Mouse (Mus musculus) kidney, embryonic 16.5 days (tissue): Measurements from ENCODE around the gene Nans. TPM values are rescaled to one million over a fixed set of nuclear protein-coding genes. Genes with fewer than 3 reads are reported as not detected.
A peak's percentile ranks its signal among the peaks of the same experiment; 100 is the strongest.

Experiments
- ATAC-seq: fragments of 200-750 bp; cut with Nextera tagmentation; 2 replicates; pipeline ENCODE4 v1.8.0; 2017; ENCODE audit warnings: moderate TSS enrichment; ENCODE audit not compliant: low FRiP score, low TSS enrichment
- H3K27ac ChIP-seq: fragments of 300-500 bp; sonication (generic); 2 replicates; pipeline ENCODE4 v1.5.1; 2014; ENCODE audit warnings: low read length
- H3K27me3 ChIP-seq: fragments of 300-500 bp; sonication (generic); 2 replicates; pipeline ENCODE4 v1.6.1; 2014; ENCODE audit warnings: low read length, control low read depth, mixed read lengths; ENCODE audit not compliant: insufficient read depth
- H3K36me3 ChIP-seq: fragments of 300-500 bp; sonication (generic); 2 replicates; pipeline ENCODE4 v1.6.1; 2014; ENCODE audit warnings: low read length, control low read depth, mixed read lengths; ENCODE audit not compliant: insufficient read depth
- H3K4me1 ChIP-seq: fragments of 300-500 bp; sonication (generic); 2 replicates; pipeline ENCODE4 v1.6.1; 2014; ENCODE audit warnings: low read length, control low read depth, mixed read lengths; ENCODE audit not compliant: insufficient read depth
- H3K4me2 ChIP-seq: fragments of 300-500 bp; sonication (generic); replicated peaks from 2 replicates; pipeline ENCODE4 v1.6.1; 2014; ENCODE audit warnings: low read depth, low read length
- H3K4me3 ChIP-seq: fragments of 300-500 bp; sonication (generic); 2 replicates; pipeline ENCODE4 v1.5.1; 2014; ENCODE audit warnings: mild to moderate bottlenecking, low read length
- H3K9ac ChIP-seq: fragments of 300-500 bp; sonication (generic); replicated peaks from 2 replicates; pipeline ENCODE4 v1.6.1; 2014; ENCODE audit warnings: low read length
- H3K9me3 ChIP-seq: fragments of 300-500 bp; sonication (generic); 2 replicates; pipeline ENCODE4 v1.6.1; 2016; ENCODE audit warnings: low read length, control low read depth
- WGBS: fragments of 180-500 bp; shearing (Covaris S2); extraction: QIAGEN DNeasy Blood & Tissue Kit; methylation state at CpG from one replicate; pipeline ENCODE4 v1.1.7; 2014; 5-methylcytosine and 5-hydroxymethylcytosine counted together
- polyA plus RNA-seq: library from polyadenylated mRNA; unstranded; fragments of >200 nt; fragmentation: Nextera tagmentation; extraction: Ambion mirVana; gene quantifications from 2 replicates; pipeline ENCODE4 v1.2.1, GENCODE M21; 2015

The Nans gene
- polyA plus RNA-seq, 1 experiment from 2014 or later, result 78.5 TPM

DNA sequence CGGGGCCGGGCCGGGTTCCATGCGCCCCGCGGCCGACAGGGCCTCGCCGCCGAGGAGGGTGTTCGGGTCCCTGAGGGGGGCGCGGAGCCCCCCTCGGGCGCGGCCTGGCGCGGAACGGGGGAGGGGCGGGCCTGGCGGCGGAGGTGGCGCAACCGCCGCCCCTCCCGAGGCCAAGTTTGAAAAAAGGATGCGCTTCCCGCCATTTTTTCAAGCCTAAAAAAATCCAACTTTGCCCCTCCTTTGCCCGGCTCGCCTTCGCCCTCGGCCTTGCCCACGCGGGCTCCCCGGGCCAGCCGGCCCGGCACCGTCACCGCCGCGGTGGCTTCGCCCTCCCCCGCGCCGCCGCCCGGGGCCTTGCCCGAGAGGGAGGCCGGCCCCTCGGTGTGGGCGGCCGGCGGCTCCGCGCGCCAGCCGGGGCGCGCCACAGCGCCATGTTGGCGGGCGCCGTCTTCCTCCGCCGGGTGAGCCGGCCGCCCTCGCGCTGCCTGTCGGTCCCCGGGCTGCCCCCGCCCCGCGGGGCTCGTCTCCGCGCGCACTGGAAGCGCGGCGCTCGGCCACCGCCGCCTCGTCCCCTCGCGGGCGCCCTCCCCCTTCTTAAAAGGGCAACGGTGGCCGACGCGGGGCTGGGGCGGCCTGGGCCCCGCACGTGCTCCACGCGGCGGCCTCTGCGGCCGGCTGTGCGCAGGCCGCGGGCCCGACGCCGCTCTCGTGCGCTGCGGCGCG is 37.1 kb upstream of the Nans start:
- Histone ChIP-seq H3K27me3 (no peaks in the 10 kb centered on the region), H3K4me1 (peaks cover 34% of the 10 kb centered on the region)
- peak; percentile 36 for ATAC-seq

DNA sequence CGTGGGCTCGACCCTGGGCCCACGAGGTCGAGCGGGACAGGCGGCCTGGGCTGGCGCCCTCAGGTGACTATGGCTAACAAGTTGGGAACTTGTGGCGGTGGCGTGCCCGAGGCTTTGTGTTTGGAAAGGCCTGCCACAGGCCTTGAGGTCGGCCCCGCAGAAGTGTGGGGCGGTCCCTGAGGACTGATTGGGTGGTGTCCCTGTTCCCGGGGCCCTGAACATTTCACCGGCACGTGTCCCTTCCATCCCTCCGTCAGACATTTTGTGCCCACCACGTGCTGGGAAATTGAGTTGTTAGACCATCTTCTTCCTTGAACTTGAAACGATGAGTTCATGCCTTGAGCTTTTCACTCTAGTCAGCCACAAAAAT is 36.6 kb upstream of the Nans start:
- Histone ChIP-seq H3K27ac (peak overlapping the region; percentile 99), H3K4me3 (peak overlapping the region; percentile 92), H3K36me3 (no peaks in the 10 kb centered on the region), H3K4me2 (peak overlapping the region; percentile 74), H3K9ac (peak overlapping the region; percentile 100), H3K4me1 (peaks cover 34% of the 10 kb centered on the region), H3K27me3 (no peaks in the 10 kb centered on the region), H3K9me3 (no peaks in the 10 kb centered on the region)
- WGBS, result under 1% methylated on average over 19 of the region's 19 CpGs
- ATAC-seq, result peak; percentile 21; the same call in 1 of the 2 replicates

More for the DNA sequence above, 37.1 kb upstream of the Nans start:
- H3K27ac ChIP-seq, result peak overlapping the region; percentile 99
- H3K4me3 ChIP-seq, result peak overlapping the region; percentile 92
- H3K4me2 ChIP-seq, result peak overlapping the region; percentile 74
- H3K9me3 ChIP-seq, result no peaks in the 10 kb centered on the region
- peak overlapping the region; percentile 100 for H3K9ac ChIP-seq
- H3K36me3 ChIP-seq, result no peaks in the 10 kb centered on the region
- WGBS, result under 1% methylated on average over 80 of the region's 111 CpGs

DNA sequence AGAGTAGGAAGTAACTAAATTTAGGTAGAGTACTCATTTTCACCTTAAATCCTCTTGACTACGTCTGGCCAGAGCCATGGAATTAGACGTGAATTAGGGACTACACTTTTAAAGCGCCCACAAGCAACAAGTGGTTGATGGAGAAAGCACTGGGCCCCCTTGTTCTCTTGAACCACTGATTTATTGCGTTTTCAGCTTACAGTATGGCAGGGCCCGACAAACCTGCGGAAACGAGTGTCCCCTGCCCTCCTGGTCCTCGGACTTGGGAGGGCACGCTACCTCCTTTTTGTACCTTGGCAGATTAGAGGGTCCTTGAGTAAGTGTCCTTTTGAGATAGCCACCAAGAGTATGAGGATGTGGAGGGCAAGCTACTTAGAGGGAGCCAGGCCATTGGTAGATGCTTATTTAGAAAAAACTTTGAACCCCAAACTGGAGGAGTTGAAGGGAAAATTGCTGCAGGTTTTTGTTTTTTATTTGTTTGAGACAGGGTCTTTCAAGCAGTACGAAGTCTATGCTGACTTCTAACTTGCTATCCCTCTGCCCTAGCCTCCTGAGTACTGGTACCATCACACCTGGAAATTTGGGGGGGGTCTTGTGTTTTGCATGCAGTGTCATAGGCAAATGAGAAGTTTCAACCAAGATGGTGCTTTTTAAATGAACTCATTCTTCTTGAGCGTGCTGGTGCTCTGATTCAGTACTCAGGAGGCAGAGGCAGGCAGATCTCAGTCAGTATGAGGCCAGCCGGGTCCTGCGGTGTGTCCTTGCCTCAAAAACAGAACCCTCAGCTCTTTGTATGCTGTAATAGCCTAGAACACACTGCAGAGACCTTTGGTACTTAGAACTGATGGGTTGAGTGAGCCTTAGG is 36.0 kb upstream of the Nans start:
- Histone ChIP-seq H3K9ac (peak overlapping the region; percentile 100), H3K4me2 (peak overlapping the region; percentile 74), H3K4me1 (peaks cover 34% of the 10 kb centered on the region), H3K36me3 (no peaks in the 10 kb centered on the region), H3K27ac (peak overlapping the region; percentile 99), H3K4me3 (peak overlapping the region; percentile 92), H3K27me3 (no peaks in the 10 kb centered on the region), H3K9me3 (no peaks in the 10 kb centered on the region)
- 31% methylated on average over 13 of the region's 13 CpGs for WGBS
- no peak for ATAC-seq

DNA sequence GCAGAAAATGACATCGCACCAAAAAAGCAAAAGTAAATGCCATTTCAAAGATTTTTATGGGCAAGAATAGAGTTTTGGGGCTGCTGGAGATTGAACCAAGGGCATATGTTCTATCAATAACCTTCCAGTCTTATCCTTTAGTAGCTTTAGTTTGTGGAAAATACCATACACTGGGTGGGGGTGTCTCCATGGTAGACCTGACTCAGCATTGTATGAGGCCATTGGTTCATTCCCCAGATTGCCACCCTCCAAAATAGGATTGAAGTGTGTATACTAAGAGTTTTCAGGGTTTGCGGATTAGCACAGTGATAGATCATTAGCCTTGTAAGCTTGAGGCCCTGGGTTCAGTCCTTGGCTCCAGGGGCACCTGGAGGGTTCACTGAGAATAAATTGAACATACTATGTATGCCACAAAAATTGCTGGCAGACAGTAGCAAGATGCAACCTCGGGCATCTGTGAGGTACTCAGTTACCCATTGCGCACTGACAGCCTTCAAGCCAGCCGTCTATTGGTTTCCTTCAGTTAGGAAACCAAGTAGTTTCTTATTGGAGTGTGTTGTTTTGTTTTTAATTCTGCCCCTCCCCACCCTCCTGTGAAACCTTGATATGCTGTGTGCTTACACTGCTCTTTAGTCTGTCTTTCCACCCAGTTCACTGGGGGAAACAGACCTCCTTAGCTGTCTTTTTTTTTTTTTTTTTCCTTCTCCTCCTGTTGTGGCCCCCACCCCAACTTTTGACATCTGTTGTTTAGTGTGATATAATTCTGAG is 34.8 kb upstream of the Nans start:
- H3K4me1 ChIP-seq, result peaks cover 34% of the 10 kb centered on the region
- H3K9ac ChIP-seq, result no peak overlapping the region; the same call in 1 of the 2 replicates
- ATAC-seq, result no peak

DNA sequence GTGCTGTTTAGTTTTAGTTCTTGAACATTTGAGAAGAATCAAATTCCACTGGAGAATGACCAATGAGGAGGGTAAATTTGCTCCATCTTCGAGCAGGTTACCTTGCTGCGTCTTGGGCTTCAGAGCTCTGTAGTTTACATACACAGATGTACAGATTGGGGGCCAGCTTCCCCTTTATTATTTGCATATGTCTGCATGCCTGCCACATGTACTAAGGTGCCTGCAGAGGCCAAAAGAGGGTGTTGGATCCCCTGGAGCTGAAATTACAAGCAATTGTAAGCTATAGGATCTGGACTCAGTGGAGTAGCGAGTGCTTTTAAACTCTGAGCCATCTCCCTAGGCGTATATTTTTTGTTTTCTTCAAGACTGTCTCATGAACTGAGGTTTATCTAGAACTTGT is 32.3 kb upstream of the Nans start:
- Histone ChIP-seq H3K9me3 (no peaks in the 10 kb centered on the region), H3K4me3 (no peak overlapping the region), H3K4me2 (no peak overlapping the region), H3K36me3 (peaks cover 15% of the 10 kb centered on the region), H3K27me3 (no peaks in the 10 kb centered on the region), H3K4me1 (peaks cover 32% of the 10 kb centered on the region), H3K9ac (no peak overlapping the region), H3K27ac (no peak overlapping the region)
- WGBS, result 83% methylated on average over 4 of the region's 4 CpGs
- no peak for ATAC-seq

More for the DNA sequence above, 34.8 kb upstream of the Nans start:
- Histone ChIP-seq H3K4me2 (peak overlapping the region; percentile 74), H3K4me3 (no peak overlapping the region), H3K27me3 (no peaks in the 10 kb centered on the region), H3K27ac (no peak overlapping the region), H3K36me3 (no peaks in the 10 kb centered on the region), H3K9me3 (no peaks in the 10 kb centered on the region)
- WGBS, result 71% methylated on average over 5 of the region's 5 CpGs

DNA sequence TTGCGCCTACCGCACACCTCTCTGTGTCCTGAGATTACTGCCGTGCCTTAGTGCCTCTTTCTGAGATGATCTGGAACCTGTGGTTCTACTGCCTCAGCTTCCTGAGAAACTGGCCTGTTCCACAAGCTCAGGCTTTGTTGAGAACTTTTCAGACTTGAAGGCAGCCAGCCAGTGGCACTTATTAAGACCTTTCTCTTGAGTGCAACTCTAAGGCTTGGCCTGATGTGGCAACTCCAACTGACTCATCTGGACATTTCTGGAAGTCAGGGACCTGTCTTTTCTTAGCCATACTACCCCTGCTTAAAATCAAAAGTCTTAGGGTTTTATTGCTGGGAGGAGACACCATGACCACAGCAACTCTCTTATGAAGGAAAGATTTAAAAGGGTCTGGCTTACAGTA is 31.9 kb upstream of the Nans start:
- peaks cover 17% of the 10 kb centered on the region for H3K36me3 ChIP-seq
- no peak overlapping the region for H3K4me2 ChIP-seq
- no peak for ATAC-seq
- H3K9ac ChIP-seq, result no peak overlapping the region
- no peak overlapping the region for H3K27ac ChIP-seq
- H3K27me3 ChIP-seq, result no peaks in the 10 kb centered on the region
- no peak overlapping the region for H3K4me3 ChIP-seq
- 95% methylated on average over 3 of the region's 3 CpGs for WGBS
- peaks cover 32% of the 10 kb centered on the region for H3K4me1 ChIP-seq
- H3K9me3 ChIP-seq, result no peaks in the 10 kb centered on the region

DNA sequence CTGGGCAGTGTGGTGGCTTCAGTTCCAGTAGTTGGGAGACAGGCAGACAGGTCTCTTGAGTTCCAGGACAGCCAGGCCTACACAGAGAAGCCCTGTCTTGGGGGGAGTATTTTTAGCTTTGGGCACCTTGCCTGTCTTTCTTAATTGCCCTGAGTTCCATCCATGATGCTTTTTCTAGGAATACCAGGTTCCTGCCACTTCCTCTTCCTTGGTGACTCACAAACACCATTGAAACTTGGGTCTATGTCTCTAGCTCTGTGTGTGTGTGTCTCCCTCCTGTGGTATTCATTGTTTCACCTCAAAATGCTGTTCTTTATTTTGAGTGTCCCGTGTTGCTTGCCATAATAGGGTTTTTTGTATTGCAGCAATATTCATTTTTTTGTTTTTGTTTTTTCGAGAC is 30.6 kb upstream of the Nans start:
- no peak overlapping the region for H3K9ac ChIP-seq
- no peak overlapping the region for H3K27ac ChIP-seq
- H3K4me1 ChIP-seq, result peaks cover 24% of the 10 kb centered on the region
- H3K27me3 ChIP-seq, result no peaks in the 10 kb centered on the region
- 92% methylated on average over 2 of the region's 2 CpGs for WGBS
- no peak overlapping the region for H3K4me2 ChIP-seq
- H3K9me3 ChIP-seq, result no peaks in the 10 kb centered on the region
- peaks cover 28% of the 10 kb centered on the region for H3K36me3 ChIP-seq
- H3K4me3 ChIP-seq, result no peak overlapping the region
- ATAC-seq, result no peak

DNA sequence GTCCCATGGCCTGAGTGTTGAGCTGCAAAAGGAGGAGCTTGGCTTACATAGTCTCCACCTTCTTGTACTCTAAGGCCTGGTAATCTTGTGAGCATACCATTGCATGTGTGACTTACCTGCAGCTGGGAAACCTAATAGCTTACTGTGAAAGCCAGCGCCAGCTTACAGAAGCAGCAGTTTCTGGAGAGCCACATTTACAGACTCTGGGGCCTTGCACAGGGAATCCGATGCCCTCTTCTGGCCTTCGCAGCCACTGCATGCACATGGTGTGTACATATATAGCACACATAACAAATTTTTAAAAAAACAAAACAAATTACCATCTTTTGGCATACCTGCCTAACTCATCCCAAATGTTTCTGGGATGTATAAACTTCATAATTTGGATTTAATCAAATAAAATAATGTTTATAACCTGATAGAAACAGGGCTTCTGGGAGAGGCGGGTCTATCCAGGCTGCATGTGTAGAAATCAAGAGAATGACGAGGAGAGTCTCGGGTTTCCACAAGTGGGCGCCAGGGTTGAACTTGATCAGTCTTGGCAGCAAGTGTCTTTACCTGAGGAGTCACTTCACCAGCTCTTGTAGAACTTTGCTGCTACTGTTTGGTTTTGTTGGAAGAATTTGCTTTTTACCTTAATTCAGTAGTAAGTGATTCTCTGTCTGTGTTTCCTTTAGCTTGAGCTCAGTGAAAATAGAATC is 25.8 kb upstream of the Nans start:
- Histone ChIP-seq H3K27me3 (no peaks in the 10 kb centered on the region), H3K9me3 (no peaks in the 10 kb centered on the region), H3K4me2 (no peak overlapping the region), H3K9ac (no peak overlapping the region), H3K36me3 (peaks cover 69% of the 10 kb centered on the region), H3K27ac (no peak overlapping the region), H3K4me3 (no peak overlapping the region), H3K4me1 (no peaks in the 10 kb centered on the region)
- no peak for ATAC-seq
- 74% methylated on average over 7 of the region's 7 CpGs for WGBS

DNA sequence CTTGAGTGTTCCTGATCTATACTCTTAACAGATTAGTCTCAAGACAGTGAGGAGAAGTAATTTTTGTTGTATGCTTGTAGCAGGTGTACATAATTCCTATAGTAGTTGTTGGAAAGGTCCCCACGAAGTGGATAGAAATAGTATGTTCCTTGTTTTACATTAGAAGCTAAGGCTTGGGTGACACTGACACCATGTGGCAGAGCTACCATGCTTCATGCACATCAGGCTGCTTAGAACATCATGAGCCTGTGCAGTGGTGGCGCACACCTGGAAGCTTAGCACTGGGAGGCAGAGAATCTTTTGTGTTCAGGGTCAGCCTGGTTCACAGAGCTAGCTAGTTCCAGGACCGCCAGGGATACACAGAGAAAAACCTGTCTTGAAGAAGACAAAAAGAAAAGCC is 23.3 kb upstream of the Nans start:
- Histone ChIP-seq H3K36me3 (peaks cover 84% of the 10 kb centered on the region), H3K4me2 (no peak overlapping the region), H3K9ac (no peak overlapping the region), H3K4me3 (no peak overlapping the region), H3K9me3 (no peaks in the 10 kb centered on the region), H3K4me1 (no peaks in the 10 kb centered on the region), H3K27me3 (no peaks in the 10 kb centered on the region), H3K27ac (no peak overlapping the region)
- ATAC-seq, result no peak
- WGBS, result 92% methylated on average over 3 of the region's 3 CpGs
